ENCODE assay signal across 8 mouse cellular contexts in genomic region chr7:34806307-34806706, GRCm38 (mm10). TPM values are rescaled to one million over a fixed set of nuclear protein-coding genes. Genes with fewer than 3 reads are reported as not detected.
DNase-seq lines count a peak whose midpoint lies in the region; ATAC-seq lines count a peak whose summit lies in the region.

No protein-coding gene starts in this region.

- no peaks in the 10 kb centered on the region for H3K36me3 ChIP-seq in forebrain, embryonic 11.5 days (ENCODE audit: control insufficient read depth, insufficient read depth, low read length)
- H3K36me3 ChIP-seq in forebrain, embryonic 10.5 days (replicated peaks): no peaks in the 10 kb centered on the region
- no peaks in the 10 kb centered on the region for H3K36me3 ChIP-seq in intestine, embryonic 15.5 days

- H3K4me2 ChIP-seq in forebrain, embryonic 11.5 days (ENCODE audit: low read depth, low read length, severe bottlenecking): no peak overlapping the region
- H3K4me2 ChIP-seq in intestine, embryonic 15.5 days (replicated peaks): no peak overlapping the region

- no peaks in the 10 kb centered on the region; the same call in 1 of the 2 replicates for H3K4me1 ChIP-seq in forebrain, embryonic 11.5 days (replicated peaks; ENCODE audit: control insufficient read depth, insufficient read depth, low read length)
- H3K4me1 ChIP-seq in forebrain, embryonic 10.5 days: peaks cover 21% of the 10 kb centered on the region
- peaks cover 3% of the 10 kb centered on the region; the same call in 1 of the 2 replicates for H3K4me1 ChIP-seq in intestine, embryonic 15.5 days (replicated peaks)

- H3K4me3 ChIP-seq in forebrain, embryonic 11.5 days (ENCODE audit: low read depth, low read length): no peak overlapping the region
- H3K4me3 ChIP-seq in forebrain, embryonic 10.5 days: no peak overlapping the region
- H3K4me3 ChIP-seq in intestine, embryonic 15.5 days (replicated peaks): no peak overlapping the region

- no peak overlapping the region for H3K9ac ChIP-seq in forebrain, embryonic 11.5 days (ENCODE audit: low read length)
- no peak overlapping the region for H3K9ac ChIP-seq in intestine, embryonic 15.5 days

- peaks cover 20% of the 10 kb centered on the region for H3K27me3 ChIP-seq in forebrain, embryonic 11.5 days (ENCODE audit: control insufficient read depth, insufficient read depth, low read length)
- H3K27me3 ChIP-seq in forebrain, embryonic 10.5 days (ENCODE audit: poor library complexity, severe bottlenecking): peaks cover 53% of the 10 kb centered on the region
- peaks cover 20% of the 10 kb centered on the region for H3K27me3 ChIP-seq in intestine, embryonic 15.5 days (replicated peaks)

- no peak overlapping the region for H3K27ac ChIP-seq in forebrain, embryonic 11.5 days (ENCODE audit: low read depth, low read length)
- H3K27ac ChIP-seq in forebrain, embryonic 10.5 days: no peak overlapping the region
- H3K27ac ChIP-seq in intestine, embryonic 15.5 days: no peak overlapping the region

- 81% methylated on average over 6 of the region's 6 CpGs for WGBS in forebrain, embryonic 11.5 days
- 79% methylated on average over 6 of the region's 6 CpGs for WGBS in forebrain, embryonic 10.5 days
- 71% methylated on average over 6 of the region's 6 CpGs for WGBS in intestine, embryonic 15.5 days

- no peak for ATAC-seq in forebrain, embryonic 11.5 days (replicated peaks; ENCODE audit: low FRiP score)
- peak; percentile 65 for ATAC-seq in intestine, embryonic 15.5 days

- H3K9me3 ChIP-seq in forebrain, embryonic 11.5 days (ENCODE audit: control insufficient read depth, low read length): no peaks in the 10 kb centered on the region
- no peaks in the 10 kb centered on the region for H3K9me3 ChIP-seq in forebrain, embryonic 10.5 days
- H3K9me3 ChIP-seq in intestine, embryonic 15.5 days: no peaks in the 10 kb centered on the region

- DNase-seq in forebrain, embryonic 11.5 days (ENCODE audit: low spot score): peak; percentile 43
- DNase-seq in forebrain, embryonic 10.5 days (ENCODE audit: extremely low spot score, low spot score): no peak
- peak; percentile 5 for DNase-seq in 416B (ENCODE audit: low read depth)
- DNase-seq in cerebellum, postnatal 36 days: peak; percentile 60 to 70
- peak; percentile 74 for DNase-seq in right cerebral cortex, adult 18-20 months
- DNase-seq in lung, postnatal 14 days: no peak
- DNase-seq in urinary bladder, adult 18-20 months (ENCODE audit: low spot score in 2 of 2): no peak

RNA-seq across cellular contexts. Expression of gene Chst8, which starts 6.2 kb away (rescaled TPM):
- 11.4 and 12.0 TPM in 2 replicates for polyA plus RNA-seq in forebrain, embryonic 11.5 days (2014; fragmentation: Nextera tagmentation; extraction: Ambion mirVana)
- polyA plus RNA-seq in forebrain, embryonic 10.5 days (2016; fragmentation: Nextera tagmentation; extraction: Ambion mirVana): 4.3 and 5.7 TPM in 2 replicates
- polyA plus RNA-seq in intestine, embryonic 15.5 days (2015; fragmentation: Nextera tagmentation; extraction: Ambion mirVana): 3.0 and 3.2 TPM in 2 replicates

Comparison
In these comparisons a context has a peak if more than half of its experiments do, and no peak if none do; other contexts are left out.
1. DNase-seq: peak in forebrain, embryonic 11.5 days (single experiment), 416B (single experiment), cerebellum, postnatal 36 days (2 of 2) and right cerebral cortex, adult 18-20 months (single experiment); none in forebrain, embryonic 10.5 days (single experiment), lung, postnatal 14 days (single experiment) and urinary bladder, adult 18-20 months (0 of 2).